Mouse (Mus musculus): ENCODE data around the gene Susd1.

DNA sequence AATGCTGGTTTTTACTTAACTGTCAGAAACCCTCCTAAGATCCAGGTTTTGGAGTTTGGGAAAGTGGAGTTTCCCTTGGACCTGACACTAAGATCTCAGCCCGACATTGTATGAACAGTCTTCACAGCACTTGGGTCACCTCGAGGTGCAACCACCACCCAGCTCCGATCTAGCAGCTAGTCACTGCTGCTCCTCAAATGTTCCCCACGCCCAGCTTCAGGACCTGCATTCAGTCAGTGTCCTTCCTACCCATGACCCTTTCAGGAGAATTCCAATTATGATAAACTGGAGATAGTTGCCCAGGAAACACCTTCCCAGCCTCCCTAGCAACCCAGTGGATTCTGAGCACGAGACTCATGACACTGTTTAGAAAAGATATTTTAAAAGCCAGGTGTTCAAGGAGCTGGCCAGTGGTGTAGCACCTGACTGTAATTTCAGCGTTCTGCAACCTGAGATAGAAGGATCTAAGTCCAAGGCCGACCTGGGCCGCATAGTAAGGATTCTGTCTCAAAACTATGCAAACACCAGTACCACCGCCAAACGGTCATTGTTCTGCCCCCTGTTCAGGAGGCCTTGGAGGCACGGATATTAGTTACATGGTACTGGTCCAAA is 22.8 kb upstream of the Susd1 start:
- TF ChIP-seq CTCF (IDR thresholded peaks at IDR 0.05; ENCODE audit: control insufficient read depth, insufficient read depth, low read length), result no peak
- TF ChIP-seq POLR2A (IDR thresholded peaks at IDR 0.05; ENCODE audit: borderline replicate concordance, control insufficient read depth, low read depth, low read length), result no peak
